Mouse (Mus musculus) hindbrain, embryonic 16.5 days (tissue): ENCODE measurements around the gene Gm49661. TPM values are rescaled to one million over a fixed set of nuclear protein-coding genes. Genes with fewer than 3 reads are reported as not detected.

Experiments used
- ATAC-seq: fragments of 200-750 bp; cut with Nextera tagmentation; 2 replicates; pipeline ENCODE4 v1.8.0; 2017; ENCODE audit warnings: moderate TSS enrichment, moderate library complexity
- H3K27ac ChIP-seq: fragments of 300-500 bp; sonication (generic); 2 replicates; pipeline ENCODE4 v1.5.1; 2014; ENCODE audit warnings: low read depth, mild to moderate bottlenecking, control low read depth, low read length, moderate library complexity
- H3K27me3 ChIP-seq: fragments of 300-500 bp; sonication (generic); replicated peaks from 2 replicates; pipeline ENCODE4 v1.6.1; 2014; ENCODE audit warnings: low read length; ENCODE audit not compliant: control insufficient read depth, insufficient read depth
- H3K36me3 ChIP-seq: fragments of 300-500 bp; sonication (generic); 2 replicates; pipeline ENCODE4 v1.6.1; 2014; ENCODE audit warnings: mild to moderate bottlenecking, low read length, moderate library complexity, mixed read lengths; ENCODE audit not compliant: control insufficient read depth, insufficient read depth
- H3K4me1 ChIP-seq: fragments of 300-500 bp; sonication (generic); 2 replicates; pipeline ENCODE4 v1.6.1; 2014; ENCODE audit warnings: low read depth, low read length; ENCODE audit not compliant: control insufficient read depth, insufficient read depth
- H3K4me2 ChIP-seq: fragments of 300-500 bp; sonication (generic); 2 replicates; pipeline ENCODE4 v1.6.1; 2014; ENCODE audit warnings: mild to moderate bottlenecking, low read length, control low read depth, moderate library complexity
- H3K4me3 ChIP-seq: fragments of 300-500 bp; sonication (generic); 2 replicates; pipeline ENCODE4 v1.5.1; 2014; ENCODE audit warnings: mild to moderate bottlenecking, low read length, control low read depth, moderate library complexity
- H3K9ac ChIP-seq: fragments of 300-500 bp; sonication (generic); 2 replicates; pipeline ENCODE4 v1.6.1; 2014; ENCODE audit warnings: low read depth, mild to moderate bottlenecking, control low read depth, low read length, moderate library complexity
- H3K9me3 ChIP-seq: fragments of 300-500 bp; sonication (generic); 2 replicates; pipeline ENCODE4 v1.6.1; 2014; ENCODE audit warnings: mild to moderate bottlenecking, low read length, moderate library complexity; ENCODE audit not compliant: control insufficient read depth
- whole genome bisulfite sequencing: fragments of 180-500 bp; shearing (Covaris S2); extraction: QIAGEN DNeasy Blood & Tissue Kit; methylation state at CpG from one replicate; pipeline ENCODE4 v1.1.7; 2014; 5-methylcytosine and 5-hydroxymethylcytosine counted together
- polyA plus RNA-seq: library from polyadenylated mRNA; unstranded; fragments of >200 nt; fragmentation: Nextera tagmentation; extraction: Ambion mirVana; gene quantifications from 2 replicates; pipeline ENCODE4 v1.2.1, GENCODE M21; 2015

Gm49661 gene
- polyA plus RNA-seq, 1 experiment from 2014 or later: not detected

- Histone ChIP-seq H3K4me2 (peak overlapping the region; percentile 99), H3K36me3 (no peaks in the 10 kb centered on the region), H3K4me3 (peak overlapping the region; percentile 55), H3K9me3 (no peaks in the 10 kb centered on the region), H3K9ac (0 out of 2 replicates have a peak overlapping the region, but pooled peaks have one; percentile 72), H3K27ac (peak overlapping the region; percentile 81), H3K4me1 (peaks cover 18% of the 10 kb centered on the region), H3K27me3 (no peaks in the 10 kb centered on the region; the same call in 1 of the 2 replicates)
- 37% methylated on average over 8 of the region's 8 CpGs for WGBS
- no peak; the same call in 1 of the 2 replicates for ATAC-seq
These were observed 17.2 kb upstream of the Gm49661 start for GRCm38 (mm10) chr8:84986379-84986945.

- Histone ChIP-seq H3K27ac (peak overlapping the region; percentile 81), H3K4me2 (peak overlapping the region; percentile 99), H3K4me3 (peak overlapping the region; percentile 55), H3K36me3 (no peaks in the 10 kb centered on the region), H3K9ac (peak overlapping the region; percentile 72), H3K27me3 (no peaks in the 10 kb centered on the region; the same call in 1 of the 2 replicates), H3K4me1 (peaks cover 18% of the 10 kb centered on the region), H3K9me3 (no peaks in the 10 kb centered on the region)
- WGBS: 0% methylated on average over 53 of the region's 53 CpGs
- ATAC-seq: peak; percentile 67
These were observed 16.6 kb upstream of the Gm49661 start for GRCm38 (mm10) chr8:84985684-84986378.

GRCm38 (mm10) chr8:84985049-84985683, 15.9 kb upstream of the Gm49661 start:
- H3K9me3 ChIP-seq: no peaks in the 10 kb centered on the region
- peak overlapping the region; percentile 55 for H3K4me3 ChIP-seq
- peak overlapping the region; percentile 72 for H3K9ac ChIP-seq
- H3K27me3 ChIP-seq: no peaks in the 10 kb centered on the region; the same call in 1 of the 2 replicates
- H3K4me2 ChIP-seq: peak overlapping the region; percentile 99
- WGBS: under 1% methylated on average over 23 of the region's 23 CpGs
- H3K36me3 ChIP-seq: no peaks in the 10 kb centered on the region
- ATAC-seq: no peak
- H3K4me1 ChIP-seq: peaks cover 23% of the 10 kb centered on the region
- H3K27ac ChIP-seq: peak overlapping the region; percentile 81

DNA sequence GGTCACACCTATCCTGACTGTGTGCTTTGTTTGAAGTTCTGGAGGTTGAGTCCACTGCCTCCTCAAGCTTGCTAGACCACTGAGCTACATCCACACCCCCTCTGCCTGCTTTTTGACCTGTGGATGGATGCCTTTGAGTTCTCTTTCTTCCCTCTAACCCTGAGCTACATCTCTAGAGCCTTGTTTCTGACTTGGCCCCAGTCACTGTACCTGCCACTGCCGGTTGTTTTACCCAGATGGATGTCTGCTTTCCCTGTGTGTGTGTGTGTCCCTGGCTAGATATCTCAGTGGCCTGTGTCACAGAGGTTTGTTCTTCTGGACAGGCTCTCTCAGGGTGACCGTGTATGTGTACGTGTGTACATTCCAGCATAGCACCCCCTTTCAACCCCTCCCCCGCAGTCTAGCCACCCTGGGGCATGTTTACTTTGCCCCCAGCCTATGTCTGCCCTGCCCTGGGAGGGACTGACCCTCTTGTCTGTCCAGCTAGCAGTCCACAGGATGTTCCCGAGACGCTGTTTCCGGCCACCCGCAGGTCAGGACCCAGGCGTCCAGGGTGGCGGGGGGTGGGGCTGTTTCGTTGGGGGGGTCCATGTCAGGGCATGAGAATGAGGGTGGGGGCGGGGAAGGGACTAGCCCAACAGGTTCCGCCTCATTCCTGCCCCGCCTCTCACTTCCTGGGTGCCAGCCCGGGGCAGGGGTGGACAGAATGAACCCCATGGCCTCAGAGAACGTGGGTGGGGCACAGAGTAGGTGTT, 15.2 kb upstream of the Gm49661 start:
- Histone ChIP-seq H3K36me3 (no peaks in the 10 kb centered on the region), H3K27me3 (no peaks in the 10 kb centered on the region; the same call in 1 of the 2 replicates), H3K4me3 (peak overlapping the region; percentile 55; the same call in 1 of the 2 replicates), H3K9me3 (no peaks in the 10 kb centered on the region), H3K9ac (peak overlapping the region; percentile 6; the same call in 1 of the 2 replicates), H3K4me2 (peak overlapping the region; percentile 99), H3K4me1 (peaks cover 30% of the 10 kb centered on the region), H3K27ac (0 out of 2 replicates have a peak overlapping the region, but pooled peaks have one; percentile 81)
- ATAC-seq: no peak
- 16% methylated on average over 16 of the region's 16 CpGs for WGBS

DNA sequence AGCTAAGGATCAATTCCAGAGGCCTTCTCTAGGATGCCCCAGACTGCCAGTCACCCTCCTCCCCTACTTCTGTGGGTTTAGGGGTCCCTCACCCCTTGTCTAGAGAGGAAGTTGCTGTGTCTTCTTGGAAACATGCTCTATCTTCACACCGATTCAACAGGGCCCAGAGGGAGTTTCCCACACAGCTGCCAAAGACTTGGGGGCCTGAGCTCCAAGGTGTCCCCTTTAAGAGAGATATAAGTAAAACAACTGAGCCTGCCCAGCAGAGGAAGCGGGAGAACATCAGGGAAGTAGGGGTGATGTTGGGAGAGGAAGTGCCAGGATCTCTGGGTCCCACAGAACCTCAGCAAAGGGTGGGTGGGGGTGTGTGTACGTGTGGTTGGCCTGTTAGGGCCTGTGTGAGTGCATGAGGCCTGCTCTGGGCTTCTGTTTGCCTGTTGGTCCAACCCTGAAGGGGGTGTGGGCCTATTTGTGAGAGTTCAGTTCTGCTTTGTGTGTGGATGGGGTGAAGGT, 13.3 kb upstream of the Gm49661 start:
- no peak overlapping the region for H3K4me3 ChIP-seq
- peaks cover 44% of the 10 kb centered on the region for H3K4me1 ChIP-seq
- H3K4me2 ChIP-seq: no peak overlapping the region
- no peaks in the 10 kb centered on the region for H3K9me3 ChIP-seq
- no peak overlapping the region for H3K27ac ChIP-seq
- peaks cover 4% of the 10 kb centered on the region; the same call in 1 of the 2 replicates for H3K27me3 ChIP-seq
- no peak for ATAC-seq
- no peak overlapping the region for H3K9ac ChIP-seq
- 64% methylated on average over 3 of the region's 3 CpGs for WGBS
- no peaks in the 10 kb centered on the region for H3K36me3 ChIP-seq

DNA sequence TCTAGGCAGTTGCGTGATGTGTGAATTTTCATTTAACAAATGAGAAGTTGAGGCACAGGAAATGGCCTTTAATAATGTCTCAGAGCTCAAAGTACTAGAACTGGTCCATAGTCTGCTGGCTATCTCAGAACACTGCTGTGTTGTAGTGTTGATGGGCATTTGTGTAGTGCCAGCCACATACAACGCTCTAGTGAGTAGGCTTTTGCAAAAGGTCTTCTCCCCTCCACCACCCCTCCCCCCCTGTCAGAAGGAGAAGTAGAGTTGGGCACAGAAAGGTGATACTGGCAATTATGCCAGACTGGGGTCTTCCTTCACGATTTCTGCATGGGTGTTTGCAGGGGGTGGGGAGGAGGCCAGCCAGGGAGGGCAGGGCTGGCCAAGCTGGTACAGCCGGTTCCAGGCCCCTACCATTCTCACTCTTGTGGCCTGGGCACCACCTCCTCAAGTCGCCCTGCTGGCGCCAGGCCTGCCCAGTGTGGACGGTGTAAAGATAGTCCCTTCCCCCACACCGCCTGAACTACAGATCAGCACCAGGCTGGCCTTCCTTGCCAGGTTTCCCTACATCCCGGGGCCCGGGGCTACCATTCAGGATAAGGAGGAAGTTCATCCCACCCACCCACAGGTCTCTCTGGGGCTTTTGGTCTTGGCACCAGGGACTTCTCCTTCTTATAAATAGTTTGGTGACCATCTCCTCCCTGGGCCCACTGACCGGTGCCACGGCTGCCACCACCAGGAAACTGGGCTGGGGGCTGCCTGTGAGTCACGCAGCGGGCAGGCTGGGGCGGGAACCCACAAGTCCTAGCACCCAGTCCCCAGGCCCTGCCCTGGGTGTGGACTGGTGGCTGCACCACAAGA, 12.6 kb upstream of the Gm49661 start:
- 78% methylated on average over 15 of the region's 15 CpGs for WGBS
- H3K27me3 ChIP-seq: peaks cover 5% of the 10 kb centered on the region

GRCm38 (mm10) chr8:84980622-84981358, 11.6 kb upstream of the Gm49661 start:
- peak overlapping the region; percentile 6; the same call in 1 of the 2 replicates for H3K4me2 ChIP-seq
- no peak overlapping the region for H3K4me3 ChIP-seq
- H3K27ac ChIP-seq: peak overlapping the region; percentile 1; the same call in 1 of the 2 replicates
- peaks cover 5% of the 10 kb centered on the region for H3K27me3 ChIP-seq
- WGBS: 31% methylated on average over 11 of the region's 11 CpGs
- H3K4me1 ChIP-seq: peaks cover 59% of the 10 kb centered on the region
- H3K9me3 ChIP-seq: no peaks in the 10 kb centered on the region
- no peaks in the 10 kb centered on the region for H3K36me3 ChIP-seq
- no peak for ATAC-seq
- H3K9ac ChIP-seq: 0 out of 2 replicates have a peak overlapping the region, but pooled peaks have one; percentile 8

More for the DNA sequence above, 12.6 kb upstream of the Gm49661 start:
- H3K27ac ChIP-seq: no peak overlapping the region
- H3K9ac ChIP-seq: no peak overlapping the region
- no peak for ATAC-seq
- no peak overlapping the region for H3K4me3 ChIP-seq
- no peak overlapping the region for H3K4me2 ChIP-seq
- no peaks in the 10 kb centered on the region for H3K9me3 ChIP-seq
- no peaks in the 10 kb centered on the region for H3K36me3 ChIP-seq
- peaks cover 50% of the 10 kb centered on the region for H3K4me1 ChIP-seq
